Comparison of ENCODE assay signal across 8 mouse cellular contexts in the genomic region with DNA sequence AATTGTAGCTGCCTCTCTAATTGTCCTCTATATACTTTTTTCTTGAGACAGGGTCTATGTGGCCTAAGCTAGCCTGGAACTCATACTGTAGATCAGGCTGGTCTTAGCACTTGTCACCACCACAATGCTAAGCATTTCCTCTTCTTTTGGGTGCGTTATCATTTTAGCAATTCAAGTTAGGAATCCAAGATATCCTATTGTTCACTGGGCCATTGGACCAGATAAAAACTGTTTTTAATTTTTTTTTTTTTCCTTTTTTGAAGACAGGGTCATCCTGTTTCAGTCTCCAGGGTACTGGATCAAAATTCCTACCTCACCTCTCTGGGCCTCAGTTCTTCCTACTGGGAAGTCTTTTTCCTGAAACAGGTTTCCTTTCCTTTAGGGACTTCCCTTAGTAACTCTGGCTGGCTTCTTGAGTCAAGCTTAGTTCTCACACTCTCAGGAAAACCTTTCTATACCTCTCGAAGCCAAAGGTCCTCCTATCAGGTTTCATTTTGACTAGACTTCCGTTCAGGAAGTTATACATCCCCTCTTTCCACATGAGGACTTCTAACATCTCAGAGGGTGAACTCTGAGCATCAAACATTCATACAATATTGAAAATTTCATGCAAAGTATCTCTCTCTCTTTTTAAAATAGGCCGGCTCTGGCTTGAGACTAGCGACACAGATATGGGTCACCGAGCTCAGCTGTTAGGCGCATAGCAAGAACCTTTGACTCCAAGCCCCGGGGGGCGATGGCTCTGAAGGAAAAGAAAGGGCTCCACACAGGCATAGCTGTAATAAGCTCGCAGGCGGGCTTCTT. TPM values are rescaled to one million over a fixed set of nuclear protein-coding genes. Genes with fewer than 3 reads are reported as not detected.
A peak's percentile ranks its signal among the peaks of the same experiment; 100 is the strongest.
DNase-seq lines count a peak whose midpoint lies in the region; ATAC-seq and TF ChIP-seq lines count a peak whose summit lies in the region.

No protein-coding gene starts in this region.

- no peaks in the 10 kb centered on the region; the same call in 1 of the 2 replicates for H3K4me1 ChIP-seq in embryonic fibroblast, embryonic 13.5 days (ENCODE audit: control insufficient read depth, insufficient read depth, low read length)
- peaks cover 11% of the 10 kb centered on the region for H3K4me1 ChIP-seq in limb, embryonic 10.5 days
- peaks cover 6% of the 10 kb centered on the region; the same call in 1 of the 2 replicates for H3K4me1 ChIP-seq in stomach, embryonic 14.5 days (ENCODE audit: control insufficient read depth, insufficient read depth, low read length)

- H3K36me3 ChIP-seq in C2C12 (ENCODE audit: control insufficient read depth, insufficient read depth) = peaks cover 17% of the 10 kb centered on the region
- H3K36me3 ChIP-seq in limb, embryonic 10.5 days = peaks cover 34% of the 10 kb centered on the region
- H3K36me3 ChIP-seq in stomach, embryonic 14.5 days (ENCODE audit: control insufficient read depth, insufficient read depth, low read length) = peaks cover 2% of the 10 kb centered on the region; the same call in 1 of the 2 replicates

- H3K27me3 ChIP-seq in C2C12 (ENCODE audit: control insufficient read depth, insufficient read depth, insufficient read length) = no peaks in the 10 kb centered on the region
- no peaks in the 10 kb centered on the region for H3K27me3 ChIP-seq in limb, embryonic 10.5 days (ENCODE audit: low read depth, poor library complexity, severe bottlenecking)
- no peaks in the 10 kb centered on the region for H3K27me3 ChIP-seq in stomach, embryonic 14.5 days (ENCODE audit: control insufficient read depth, insufficient read depth, low read length)

- no peaks in the 10 kb centered on the region for H3K9me3 ChIP-seq in limb, embryonic 10.5 days (replicated peaks)
- no peaks in the 10 kb centered on the region for H3K9me3 ChIP-seq in stomach, embryonic 14.5 days (ENCODE audit: control insufficient read depth, low read depth, low read length)

- H3K9ac ChIP-seq in stomach, embryonic 14.5 days (replicated peaks; ENCODE audit: low read depth, low read length) = peak overlapping the region; percentile 76

- no peak for TF ChIP-seq CTCF in C2C12 (IDR thresholded peaks at IDR 0.05; ENCODE audit: control insufficient read depth, insufficient read depth, insufficient read length)
- no peak for TF ChIP-seq CTCF in embryonic fibroblast, embryonic 13.5 days (IDR thresholded peaks at IDR 0.05; ENCODE audit: borderline replicate concordance, insufficient read depth, low read length)

- H3ac ChIP-seq in C2C12 (ENCODE audit: control insufficient read depth, insufficient read length, low read depth) = peak overlapping the region; percentile 83

- H3K79me2 ChIP-seq in C2C12 (ENCODE audit: control insufficient read depth, insufficient read depth) = peaks cover 81% of the 10 kb centered on the region

- intact Hi-C loops in left cerebral cortex, postnatal 10 days (cut with DNase I) = loop anchor here (10.0 kb wide), 1 partner anchor 552 kb away; a partner anchor contains a TSS

- H3K79me3 ChIP-seq in C2C12 (ENCODE audit: low read depth) = peaks cover 56% of the 10 kb centered on the region

- WGBS in limb, embryonic 10.5 days = 6% methylated on average over 11 of the region's 11 CpGs
- WGBS in stomach, embryonic 14.5 days = 9% methylated on average over 11 of the region's 11 CpGs

- DNase-seq in embryo, embryonic 10.5 days (ENCODE audit: low spot score) = peak; percentile 1
- no peak for DNase-seq in embryo, embryonic 10 days (ENCODE audit: low spot score)
- DNase-seq in limb, embryonic 10.5 days (ENCODE audit: low spot score) = no peak
- DNase-seq in left cerebral cortex, postnatal 10 days (ENCODE audit: extremely low spot score in 1 of 2, low spot score in 2 of 2) = no peak

- TF ChIP-seq POLR2A in embryonic fibroblast, embryonic 13.5 days (IDR thresholded peaks at IDR 0.05; ENCODE audit: low read depth, low read length) = no peak

- H3K4me2 ChIP-seq in stomach, embryonic 14.5 days (replicated peaks; ENCODE audit: low read depth, low read length) = peak overlapping the region; percentile 71

- H3K4me3 ChIP-seq in C2C12 (ENCODE audit: insufficient read depth, poor library complexity, severe bottlenecking) = peak overlapping the region; percentile 84
- H3K4me3 ChIP-seq in embryonic fibroblast, embryonic 13.5 days (ENCODE audit: insufficient read depth, low read length) = peak overlapping the region; percentile 91
- H3K4me3 ChIP-seq in limb, embryonic 10.5 days = peak overlapping the region; percentile 98
- peak overlapping the region; percentile 99 for H3K4me3 ChIP-seq in stomach, embryonic 14.5 days (ENCODE audit: low read depth, low read length)

- no peak for ATAC-seq in stomach, embryonic 14.5 days (ENCODE audit: insufficient number of reproducible peaks, insufficient read depth, low FRiP score, low read depth)
- no peak for ATAC-seq in erythroid progenitor cell, adult 5-6 weeks (replicated peaks; ENCODE audit: low FRiP score, poor library complexity, severe bottlenecking)

- peak overlapping the region; percentile 50 for H3K27ac ChIP-seq in embryonic fibroblast, embryonic 13.5 days (ENCODE audit: insufficient read depth, low read length)
- H3K27ac ChIP-seq in limb, embryonic 10.5 days = peak overlapping the region; percentile 98
- peak overlapping the region; percentile 93 for H3K27ac ChIP-seq in stomach, embryonic 14.5 days (ENCODE audit: low read length)

TF ChIP-seq in C2C12, 6 proteins besides CTCF, POLR2A, EP300 and RAD21:
- TF ChIP-seq CEBPB (IDR thresholded peaks at IDR 0.05; ENCODE audit: low read depth) (no peak), USF1 (IDR thresholded peaks at IDR 0.05; ENCODE audit: low read depth) (no peak), FOSL1 (IDR thresholded peaks at IDR 0.05; ENCODE audit: insufficient read depth, low read length, poor library complexity, severe bottlenecking) (no peak), MYOD1 (IDR thresholded peaks at IDR 0.05; ENCODE audit: control insufficient read depth, insufficient read length, low read depth) (no peak), MAX (IDR thresholded peaks at IDR 0.05) (no peak), MYOG (IDR thresholded peaks at IDR 0.05; ENCODE audit: control insufficient read depth, extremely low read depth, insufficient read length) (no peak)

RNA-seq across cellular contexts. Expression of a gene that starts 0.6 kb away (rescaled TPM):
- polyA plus RNA-seq in C2C12 (2012; fragmentation: generic; extraction: Trizol) = 3.2 TPM
- polyA plus RNA-seq in embryonic fibroblast, embryonic 13.5 days (2011; ENCODE audit: insufficient read length, low read depth, missing spikeins) = 36.9 and 41.9 TPM in 2 replicates
- polyA plus RNA-seq in limb, embryonic 10.5 days (2016; fragmentation: Nextera tagmentation; extraction: Ambion mirVana) = 63.3 and 80.1 TPM in 2 replicates
- polyA plus RNA-seq in stomach, embryonic 14.5 days (2014; fragmentation: Nextera tagmentation; extraction: Ambion mirVana) = 77.6 and 79.2 TPM in 2 replicates
- 37.5 and 46.1 TPM in 2 replicates for total RNA-seq in erythroid progenitor cell, adult 5-6 weeks (2015; ENCODE audit: low replicate concordance)
- 54.0 and 65.6 TPM in 2 replicates for total RNA-seq in erythroid progenitor cell, adult 5-6 weeks (2017; ENCODE audit: low replicate concordance)
- 10 to 100 TPM; 41.6 to 46.0 TPM for total RNA-seq in left cerebral cortex, postnatal 10 days (2021)

RNA-seq across cellular contexts. Expression of a gene that starts 0.9 kb away (rescaled TPM):
- polyA plus RNA-seq in C2C12 (2012; fragmentation: generic; extraction: Trizol) = 8.6 TPM
- polyA plus RNA-seq in embryonic fibroblast, embryonic 13.5 days (2011; ENCODE audit: insufficient read length, low read depth, missing spikeins) = 48.3 and 60.4 TPM in 2 replicates
- polyA plus RNA-seq in limb, embryonic 10.5 days (2016; fragmentation: Nextera tagmentation; extraction: Ambion mirVana) = 52.4 and 53.9 TPM in 2 replicates
- 56.3 and 61.4 TPM in 2 replicates for polyA plus RNA-seq in stomach, embryonic 14.5 days (2014; fragmentation: Nextera tagmentation; extraction: Ambion mirVana)
- total RNA-seq in erythroid progenitor cell, adult 5-6 weeks (2015; ENCODE audit: low replicate concordance) = 17.7 and 23.5 TPM in 2 replicates
- 12.3 and 13.9 TPM in 2 replicates for total RNA-seq in erythroid progenitor cell, adult 5-6 weeks (2017; ENCODE audit: low replicate concordance)
- 10 to 100 TPM; 55.6 to 65.0 TPM for total RNA-seq in left cerebral cortex, postnatal 10 days (2021)

RNA-seq across cellular contexts. Expression of a gene that starts 23.0 kb away (rescaled TPM):
- 17.2 TPM for polyA plus RNA-seq in C2C12 (2012; fragmentation: generic; extraction: Trizol)
- polyA plus RNA-seq in embryonic fibroblast, embryonic 13.5 days (2011; ENCODE audit: insufficient read length, low read depth, missing spikeins) = 65.9 and 79.8 TPM in 2 replicates
- polyA plus RNA-seq in limb, embryonic 10.5 days (2016; fragmentation: Nextera tagmentation; extraction: Ambion mirVana) = 48.2 and 54.3 TPM in 2 replicates
- 70.4 and 74.4 TPM in 2 replicates for polyA plus RNA-seq in stomach, embryonic 14.5 days (2014; fragmentation: Nextera tagmentation; extraction: Ambion mirVana)
- 128 and 172 TPM in 2 replicates for total RNA-seq in erythroid progenitor cell, adult 5-6 weeks (2015; ENCODE audit: low replicate concordance)
- 108 and 143 TPM in 2 replicates for total RNA-seq in erythroid progenitor cell, adult 5-6 weeks (2017; ENCODE audit: low replicate concordance)
- total RNA-seq in left cerebral cortex, postnatal 10 days (2021) = 10 to 100 TPM; 69.0 to 69.2 TPM
